Mouse (Mus musculus): ENCODE results near the gene Olfr1513. TPM values are rescaled to one million over a fixed set of nuclear protein-coding genes. Genes with fewer than 3 reads are reported as not detected.
"Not testable (repeated sequence)": the region's sequence is repeated elsewhere in the genome, so short reads cannot be mapped to it uniquely, and the experiment has no call there.

Gene Olfr1513
- polyA plus RNA-seq, 1 experiment, result not detected

DNA sequence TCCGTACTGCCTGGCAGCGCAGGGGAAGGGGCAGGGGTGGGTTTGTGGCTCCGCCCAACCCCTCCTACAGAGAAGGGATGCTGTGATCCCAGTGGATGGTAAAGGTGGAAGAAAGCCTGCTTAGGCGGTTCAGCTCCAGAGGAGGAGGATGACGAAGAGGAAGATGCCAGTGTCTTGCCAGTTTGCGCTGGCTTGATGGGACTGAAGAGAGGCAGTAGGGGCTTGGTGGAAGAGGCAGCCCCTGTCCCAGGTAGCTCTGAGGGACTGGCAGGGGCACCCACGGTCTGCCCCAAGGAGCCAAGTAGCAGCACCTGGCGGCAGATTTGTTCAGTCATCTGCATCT is 41.4 kb downstream of the Olfr1513 start:
- H3K79me2 ChIP-seq (ENCODE audit: control insufficient read depth, insufficient read depth), result peaks cover 9% of the 10 kb centered on the region
- no peaks in the 10 kb centered on the region for H3K79me3 ChIP-seq (ENCODE audit: low read depth)
- TF ChIP-seq CEBPB (IDR thresholded peaks at IDR 0.05; ENCODE audit: low read depth), result no peak
- no peak for TF ChIP-seq MAX (IDR thresholded peaks at IDR 0.05)
- no peak for TF ChIP-seq USF1 (IDR thresholded peaks at IDR 0.05; ENCODE audit: low read depth)
- TF ChIP-seq MYOD1 (IDR thresholded peaks at IDR 0.05; ENCODE audit: control insufficient read depth, insufficient read length, low read depth), result no peak
- TF ChIP-seq MYOG (IDR thresholded peaks at IDR 0.05; ENCODE audit: control insufficient read depth, extremely low read depth, insufficient read length), result no peak
- no peak for TF ChIP-seq FOSL1 (IDR thresholded peaks at IDR 0.05; ENCODE audit: insufficient read depth, low read length, poor library complexity, severe bottlenecking)
- TF ChIP-seq CTCF (IDR thresholded peaks at IDR 0.05; ENCODE audit: control insufficient read depth, insufficient read depth, insufficient read length), result no peak
- H3ac ChIP-seq (ENCODE audit: control insufficient read depth, insufficient read length, low read depth), result no peak overlapping the region
- peaks cover 6% of the 10 kb centered on the region for H3K36me3 ChIP-seq (ENCODE audit: control insufficient read depth, insufficient read depth)
- H3K27me3 ChIP-seq (ENCODE audit: control insufficient read depth, insufficient read depth, insufficient read length), result no peaks in the 10 kb centered on the region
- H3K4me3 ChIP-seq (ENCODE audit: insufficient read depth, poor library complexity, severe bottlenecking), result no peak overlapping the region

DNA sequence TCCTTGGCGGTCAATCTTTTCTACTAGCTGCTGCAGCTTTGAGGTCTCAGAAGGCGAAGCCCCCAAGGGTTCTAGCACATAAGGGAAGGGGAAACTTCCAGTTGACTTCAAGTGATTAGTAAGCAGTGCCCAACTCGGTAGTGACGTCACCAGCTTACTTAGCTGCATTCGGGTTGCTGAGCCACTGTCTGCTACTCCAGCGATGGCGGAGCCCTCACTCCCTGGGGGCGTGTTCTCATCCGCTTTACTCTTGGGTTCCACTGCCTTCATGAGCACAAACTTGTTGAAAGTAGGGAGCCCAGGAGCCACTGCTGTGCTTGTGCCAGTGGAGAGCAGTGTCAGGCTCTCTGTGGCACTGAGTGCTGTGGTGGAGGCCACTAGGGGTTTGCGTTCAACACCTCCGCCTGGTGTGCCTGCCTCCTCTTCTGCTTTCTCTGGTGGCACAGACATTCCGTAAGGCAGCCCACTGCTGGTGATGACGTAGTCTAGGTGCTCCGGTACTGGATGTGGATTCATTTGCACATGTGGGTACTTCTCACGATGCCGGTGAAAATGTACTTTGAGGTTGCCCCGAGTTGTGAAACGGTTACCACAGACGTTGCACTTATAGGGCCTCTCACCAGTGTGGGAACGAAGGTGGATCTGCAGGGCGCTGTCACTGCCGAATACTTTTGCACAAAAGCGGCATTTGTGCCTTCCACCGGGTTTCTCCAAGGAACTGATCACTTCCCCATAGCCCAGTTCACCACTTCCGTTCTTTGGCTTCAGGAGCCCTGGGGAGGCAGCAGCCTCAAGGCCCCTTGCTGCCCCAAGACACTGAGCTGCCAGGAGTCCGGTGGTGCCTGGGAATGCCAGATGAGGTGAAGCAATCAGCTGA is 42.0 kb downstream of the Olfr1513 start:
- Histone ChIP-seq H3K79me2 (ENCODE audit: control insufficient read depth, insufficient read depth) (peaks cover 9% of the 10 kb centered on the region), H3K36me3 (ENCODE audit: control insufficient read depth, insufficient read depth) (peaks cover 6% of the 10 kb centered on the region), H3K79me3 (ENCODE audit: low read depth) (no peaks in the 10 kb centered on the region), H3K4me3 (ENCODE audit: insufficient read depth, poor library complexity, severe bottlenecking) (no peak overlapping the region), H3K27me3 (ENCODE audit: control insufficient read depth, insufficient read depth, insufficient read length) (no peaks in the 10 kb centered on the region), H3ac (ENCODE audit: control insufficient read depth, insufficient read length, low read depth) (no peak overlapping the region)
- TF ChIP-seq MYOG (IDR thresholded peaks at IDR 0.05; ENCODE audit: control insufficient read depth, extremely low read depth, insufficient read length) (no peak), USF1 (IDR thresholded peaks at IDR 0.05; ENCODE audit: low read depth) (no peak), FOSL1 (IDR thresholded peaks at IDR 0.05; ENCODE audit: insufficient read depth, low read length, poor library complexity, severe bottlenecking) (no peak), CEBPB (IDR thresholded peaks at IDR 0.05; ENCODE audit: low read depth) (no peak), CTCF (IDR thresholded peaks at IDR 0.05; ENCODE audit: control insufficient read depth, insufficient read depth, insufficient read length) (no peak), MYOD1 (IDR thresholded peaks at IDR 0.05; ENCODE audit: control insufficient read depth, insufficient read length, low read depth) (no peak), MAX (IDR thresholded peaks at IDR 0.05) (no peak)

DNA sequence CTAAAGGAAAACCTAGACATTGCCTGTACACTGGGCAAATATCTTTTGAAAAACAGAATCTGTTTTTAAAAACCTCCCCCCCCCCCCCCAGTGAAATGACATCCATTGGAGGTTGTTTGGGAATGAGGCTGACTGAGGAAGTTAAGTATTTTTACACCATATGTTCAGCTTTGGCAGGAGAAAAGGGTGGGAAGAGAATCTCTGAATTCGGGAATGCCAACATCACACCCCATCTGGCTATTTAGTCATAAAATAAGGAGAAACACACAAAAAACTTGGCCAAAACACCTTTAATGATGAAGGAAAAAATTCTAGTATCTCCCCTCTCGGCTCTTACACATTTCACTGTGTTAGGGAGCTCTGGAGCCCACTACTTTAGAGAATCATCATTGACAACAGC is 45.3 kb downstream of the Olfr1513 start:
- Histone ChIP-seq H3K27me3 (ENCODE audit: control insufficient read depth, insufficient read depth, insufficient read length) (no peaks in the 10 kb centered on the region), H3K79me3 (ENCODE audit: low read depth) (no peaks in the 10 kb centered on the region), H3K4me3 (ENCODE audit: insufficient read depth, poor library complexity, severe bottlenecking) (no peak overlapping the region), H3K36me3 (ENCODE audit: control insufficient read depth, insufficient read depth) (peaks cover 6% of the 10 kb centered on the region), H3ac (ENCODE audit: control insufficient read depth, insufficient read length, low read depth) (no peak overlapping the region), H3K79me2 (ENCODE audit: control insufficient read depth, insufficient read depth) (peaks cover 9% of the 10 kb centered on the region)
- no peak for TF ChIP-seq CEBPB (IDR thresholded peaks at IDR 0.05; ENCODE audit: low read depth)
- no peak for TF ChIP-seq CTCF (IDR thresholded peaks at IDR 0.05; ENCODE audit: control insufficient read depth, insufficient read depth, insufficient read length)
- no peak for TF ChIP-seq USF1 (IDR thresholded peaks at IDR 0.05; ENCODE audit: low read depth)
- no peak for TF ChIP-seq MYOD1 (IDR thresholded peaks at IDR 0.05; ENCODE audit: control insufficient read depth, insufficient read length, low read depth)
- TF ChIP-seq MAX (IDR thresholded peaks at IDR 0.05), result no peak
- no peak for TF ChIP-seq MYOG (IDR thresholded peaks at IDR 0.05; ENCODE audit: control insufficient read depth, extremely low read depth, insufficient read length)
- no peak for TF ChIP-seq FOSL1 (IDR thresholded peaks at IDR 0.05; ENCODE audit: insufficient read depth, low read length, poor library complexity, severe bottlenecking)

DNA sequence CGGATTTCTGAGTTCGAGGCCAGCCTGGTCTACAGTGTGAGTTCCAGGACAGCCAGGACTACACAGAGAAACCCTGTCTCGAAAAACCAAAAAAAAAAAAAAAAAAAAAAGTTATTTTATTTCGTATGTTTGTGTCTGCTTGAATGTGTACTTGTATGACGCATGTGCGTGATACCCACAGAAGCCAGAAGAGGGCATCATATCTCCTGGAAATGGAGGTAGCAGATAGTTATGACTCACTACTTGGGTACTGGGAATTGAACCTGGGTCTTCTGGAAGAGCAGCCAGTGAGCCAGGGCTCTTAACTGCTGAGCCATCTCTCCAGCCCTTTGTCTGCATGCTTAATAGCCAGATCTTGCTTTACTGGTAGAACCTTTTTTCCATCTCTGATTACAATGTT is 45.9 kb downstream of the Olfr1513 start:
- H3K79me3 ChIP-seq (ENCODE audit: low read depth); H3K4me3 ChIP-seq (ENCODE audit: insufficient read depth, poor library complexity, severe bottlenecking); H3K36me3 ChIP-seq (ENCODE audit: control insufficient read depth, insufficient read depth); H3K27me3 ChIP-seq (ENCODE audit: control insufficient read depth, insufficient read depth, insufficient read length); H3ac ChIP-seq (ENCODE audit: control insufficient read depth, insufficient read length, low read depth); H3K79me2 ChIP-seq (ENCODE audit: control insufficient read depth, insufficient read depth): not testable (repeated sequence)

DNA sequence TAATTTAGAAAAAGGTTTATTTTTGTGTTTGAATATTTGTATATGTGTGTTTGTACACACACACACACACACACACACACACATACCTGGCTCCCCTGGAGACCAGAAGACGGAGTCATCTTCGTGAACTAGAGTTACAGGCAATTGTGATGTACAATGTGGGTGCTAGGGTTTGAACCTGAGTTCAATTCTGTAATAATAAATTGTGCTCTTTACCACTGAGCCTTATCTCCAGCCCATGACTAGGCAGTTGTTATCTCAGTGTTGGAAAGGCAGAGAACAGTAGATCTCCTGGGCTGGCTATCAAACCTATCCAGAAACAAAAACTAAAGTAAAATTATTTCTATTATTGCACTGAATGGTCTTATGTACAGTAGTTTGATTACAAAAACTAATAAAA is 50.1 kb downstream of the Olfr1513 start:
- H3K79me2 ChIP-seq (ENCODE audit: control insufficient read depth, insufficient read depth), result peaks cover 34% of the 10 kb centered on the region
- H3K36me3 ChIP-seq (ENCODE audit: control insufficient read depth, insufficient read depth), result peaks cover 4% of the 10 kb centered on the region
- no peaks in the 10 kb centered on the region for H3K27me3 ChIP-seq (ENCODE audit: control insufficient read depth, insufficient read depth, insufficient read length)
- TF ChIP-seq CTCF (IDR thresholded peaks at IDR 0.05; ENCODE audit: control insufficient read depth, insufficient read depth, insufficient read length) (no peak), CEBPB (IDR thresholded peaks at IDR 0.05; ENCODE audit: low read depth) (no peak), FOSL1 (IDR thresholded peaks at IDR 0.05; ENCODE audit: insufficient read depth, low read length, poor library complexity, severe bottlenecking) (no peak), USF1 (IDR thresholded peaks at IDR 0.05; ENCODE audit: low read depth) (no peak), MAX (IDR thresholded peaks at IDR 0.05) (no peak), MYOD1 (IDR thresholded peaks at IDR 0.05; ENCODE audit: control insufficient read depth, insufficient read length, low read depth) (no peak), MYOG (IDR thresholded peaks at IDR 0.05; ENCODE audit: control insufficient read depth, extremely low read depth, insufficient read length) (no peak)
- H3K4me3 ChIP-seq (ENCODE audit: insufficient read depth, poor library complexity, severe bottlenecking), result no peak overlapping the region
- H3ac ChIP-seq (ENCODE audit: control insufficient read depth, insufficient read length, low read depth), result no peak overlapping the region
- H3K79me3 ChIP-seq (ENCODE audit: low read depth), result peaks cover 18% of the 10 kb centered on the region

Data from C2C12 (cell line).